Mouse (Mus musculus) embryo, embryonic 10 days (tissue): ENCODE data around the gene Nefh.

Source experiments
- DNase-seq: peaks from one replicate; pipeline ENCODE4 v3.0.0-alpha.2; 2015; ENCODE audit warnings: low spot score

Nefh gene

GRCm38 (mm10) chr11:4949256-4950044 is 1.6 kb upstream of the Nefh start:
- peak; percentile 94 for DNase-seq

- DNase-seq = no peak
Measured at GRCm38 (mm10) chr11:4948792-4949191, 928 bp upstream of the Nefh start.

DNA sequence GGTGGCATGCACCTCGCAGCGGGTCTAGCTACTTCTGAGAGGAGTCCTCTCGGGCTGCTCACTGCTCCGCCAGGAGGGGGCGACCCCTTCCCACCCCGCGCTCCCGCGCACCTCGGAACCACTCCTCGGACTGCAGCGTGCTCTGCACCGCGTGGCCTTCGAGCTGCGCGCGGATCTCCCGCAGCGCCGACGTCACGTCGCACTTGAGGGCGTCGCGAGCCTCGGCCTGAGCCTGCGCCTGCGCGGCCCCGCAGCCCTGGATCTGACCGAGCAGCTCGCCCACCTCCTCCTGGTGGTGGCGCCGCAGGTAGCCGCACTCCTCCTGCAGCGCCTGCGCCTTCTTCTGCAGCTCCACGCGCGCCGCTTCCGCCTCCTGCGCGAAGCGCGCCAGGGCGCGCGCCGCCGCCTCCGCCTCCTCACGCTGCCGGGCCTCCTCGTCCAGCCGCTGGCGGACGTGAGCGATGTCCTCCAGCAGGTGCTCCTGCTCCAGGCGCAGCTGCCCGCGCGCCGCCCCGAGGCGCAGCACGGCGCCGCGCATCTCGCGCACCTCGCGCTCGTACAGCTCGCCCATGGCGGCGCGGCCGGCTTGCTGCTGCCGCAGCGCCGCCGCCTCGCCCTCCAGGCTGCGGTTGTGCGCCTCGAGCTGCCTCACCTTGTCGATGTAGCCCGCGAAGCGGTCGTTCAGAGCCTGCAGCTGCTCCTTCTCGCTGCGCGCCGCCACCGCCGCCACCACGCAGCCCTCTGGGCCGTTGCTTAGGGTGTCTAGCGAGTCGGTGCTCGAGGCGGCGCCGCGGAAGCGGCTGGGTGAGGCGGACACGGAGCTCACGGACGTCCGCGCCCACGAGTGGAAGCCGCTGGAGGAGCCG is 684 bp downstream of the Nefh start:
- DNase-seq = peak; percentile 48

DNA sequence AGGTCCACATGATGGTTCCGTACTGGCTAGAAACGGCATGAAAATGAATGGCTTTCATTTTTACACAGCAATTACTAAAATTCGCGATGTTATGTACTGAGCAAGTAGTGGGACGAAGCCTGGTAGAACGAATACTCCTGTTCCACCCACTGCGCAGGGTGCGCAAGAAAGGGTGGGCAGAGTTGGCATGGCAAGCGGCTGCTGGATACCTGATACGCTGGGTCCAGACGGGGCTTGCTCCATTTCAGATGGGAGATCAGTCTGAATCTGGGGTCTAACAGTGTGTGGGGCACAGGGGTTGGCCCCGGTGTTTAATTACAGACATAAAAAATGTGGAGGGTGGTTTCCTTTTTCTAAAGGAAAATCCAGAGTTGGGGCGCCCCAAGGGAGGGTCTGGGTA is 1.3 kb downstream of the Nefh start:
- no peak for DNase-seq

DNA sequence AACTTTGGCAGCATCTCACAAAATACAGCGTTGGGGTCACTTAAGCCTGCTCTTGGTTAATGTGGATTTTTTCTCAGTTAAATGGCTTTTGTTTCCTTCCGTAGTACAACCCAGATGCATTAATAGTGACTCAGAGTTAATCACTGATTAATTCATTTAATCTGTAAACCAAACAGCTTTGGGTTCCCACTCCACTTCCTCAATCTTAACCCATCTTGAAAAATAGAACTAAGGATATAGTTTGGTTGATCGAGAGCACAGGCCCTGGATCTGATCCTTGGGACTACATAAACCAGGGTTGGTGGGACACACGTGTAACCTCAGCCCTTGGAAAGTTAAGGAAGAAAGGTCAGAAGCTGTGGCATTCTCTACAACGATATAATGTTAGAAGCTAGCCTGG is 11.6 kb downstream of the Nefh start:
- DNase-seq = no peak

GRCm38 (mm10) chr11:4931009-4931601 is 16.8 kb downstream of the Nefh start:
- DNase-seq = no peak

GRCm38 (mm10) chr11:4927224-4927623 is 20.6 kb downstream of the Nefh start:
- no peak for DNase-seq

GRCm38 (mm10) chr11:4921751-4922150 is 26.1 kb downstream of the Nefh start:
- no peak for DNase-seq

GRCm38 (mm10) chr11:4921281-4921680 is 26.6 kb downstream of the Nefh start:
- DNase-seq = no peak

DNA sequence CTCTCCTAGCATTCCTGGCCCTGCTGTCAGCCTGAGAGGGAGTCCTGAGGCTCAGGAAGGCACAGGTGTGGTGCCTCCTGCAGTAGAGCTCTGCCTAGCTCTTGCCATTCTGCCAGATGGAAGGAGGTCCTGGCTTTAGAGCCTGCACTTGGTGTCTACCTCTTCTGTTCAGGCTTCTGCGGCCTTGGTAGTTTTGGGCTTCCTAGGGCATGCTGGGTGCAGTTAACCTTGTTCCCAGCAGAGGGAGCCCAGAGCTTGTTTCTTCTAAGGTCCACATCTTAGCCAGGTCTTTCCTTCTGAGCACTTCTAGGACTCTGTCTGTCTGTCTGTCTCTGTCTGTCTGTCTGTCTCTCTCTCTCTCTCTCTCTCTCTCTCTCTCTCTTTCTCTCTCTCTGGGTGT is 31.8 kb downstream of the Nefh start:
- peak; percentile 75 for DNase-seq

GRCm38 (mm10) chr11:4906231-4906630 is 41.6 kb downstream of the Nefh start:
- no peak for DNase-seq

- no peak for DNase-seq
Measured at GRCm38 (mm10) chr11:4901956-4902355, 45.9 kb downstream of the Nefh start.

- DNase-seq = peak; percentile 51
Measured at GRCm38 (mm10) chr11:4900437-4900836, 47.4 kb downstream of the Nefh start.

DNA sequence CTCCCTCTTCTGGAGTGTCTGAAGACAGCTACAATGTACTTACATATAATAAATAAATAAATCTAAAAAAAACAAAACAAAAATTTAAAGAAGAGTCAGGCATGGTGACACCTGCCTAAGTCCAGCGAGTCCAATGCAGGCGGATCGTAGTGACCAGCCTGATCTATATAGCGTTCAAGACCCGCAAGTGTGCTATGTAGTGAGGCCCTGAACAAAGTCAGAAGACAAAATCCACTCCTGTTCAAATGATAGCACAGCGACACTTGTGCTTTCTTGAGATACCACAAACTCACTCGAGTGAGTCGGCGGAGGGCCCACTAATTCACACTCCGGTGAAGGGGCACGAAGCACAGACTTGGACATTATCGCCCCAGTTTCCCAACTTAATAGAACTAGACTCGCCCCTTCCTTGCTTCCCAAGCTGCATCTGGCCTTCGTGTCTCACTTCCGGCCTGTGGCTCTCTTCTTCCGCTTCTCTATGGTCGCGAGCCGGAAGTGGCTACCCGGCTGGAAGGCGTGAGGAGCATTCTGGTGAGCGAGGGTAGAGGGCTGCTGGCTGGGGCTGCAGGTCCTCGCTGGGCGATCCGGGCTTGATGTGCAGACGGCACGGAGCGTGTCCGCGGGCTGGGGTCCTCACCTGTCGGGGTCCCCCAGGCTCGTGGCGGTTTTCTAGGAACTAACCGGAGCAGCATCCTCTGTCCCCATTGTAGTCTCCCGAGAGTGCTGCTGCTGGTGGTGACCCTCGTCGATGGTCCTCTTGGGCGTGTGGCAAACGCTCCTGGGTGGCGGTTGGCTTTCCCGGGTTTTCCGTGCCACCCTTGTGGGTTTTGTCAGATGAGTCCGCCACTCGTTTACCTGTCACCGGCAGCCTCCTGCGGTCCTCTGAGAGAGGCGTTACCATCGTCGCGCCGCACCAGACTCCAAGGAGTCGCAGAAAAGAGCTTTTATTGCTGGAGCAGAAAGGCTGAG is 52.7 kb downstream of the Nefh start, which contains the start of gene Thoc5:
Thoc5 (plus strand) TSS at position 473 of the 969 bp plus-strand sequence.
- DNase-seq = peak; percentile 92
